Mouse (Mus musculus): Measurements from ENCODE around the gene Uvrag.

The Uvrag gene

DNA sequence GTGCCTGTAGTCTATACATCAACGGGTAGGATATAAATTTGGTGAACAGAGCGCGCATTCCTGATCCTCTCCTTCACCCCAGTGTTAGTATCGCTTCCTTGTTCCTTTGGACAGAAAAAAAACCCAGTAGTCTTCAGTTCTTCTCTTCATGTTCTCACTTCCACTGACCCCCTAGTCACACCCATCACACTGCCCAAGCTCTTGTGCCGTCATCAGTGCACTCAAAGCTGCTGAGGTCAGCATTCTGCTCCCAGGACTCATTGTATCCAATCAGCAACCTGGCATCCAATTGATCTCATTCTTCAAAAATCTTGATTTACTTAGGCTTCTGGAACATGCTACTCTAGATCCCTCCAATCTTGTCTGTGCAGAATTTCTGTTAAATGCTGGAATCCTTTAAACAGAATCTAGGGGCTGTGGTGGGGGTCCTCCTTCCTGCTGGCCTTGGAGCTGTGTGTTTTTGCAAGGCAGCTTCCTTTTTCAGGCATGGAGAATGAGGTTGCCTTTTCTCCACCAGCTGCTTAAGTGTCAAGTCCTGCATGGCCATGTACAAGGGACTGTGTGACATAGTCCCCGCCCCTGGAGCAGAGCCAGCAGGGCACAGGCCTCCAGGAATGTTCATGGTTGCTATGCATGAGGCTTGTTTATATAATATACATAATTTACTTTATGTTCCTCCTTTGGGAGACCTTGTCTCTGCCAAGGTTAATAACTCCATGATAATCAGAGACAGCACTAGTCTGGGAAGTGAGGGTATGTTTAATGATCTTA, 88.3 kb downstream of the Uvrag start:
- no peak for DNase-seq

DNA sequence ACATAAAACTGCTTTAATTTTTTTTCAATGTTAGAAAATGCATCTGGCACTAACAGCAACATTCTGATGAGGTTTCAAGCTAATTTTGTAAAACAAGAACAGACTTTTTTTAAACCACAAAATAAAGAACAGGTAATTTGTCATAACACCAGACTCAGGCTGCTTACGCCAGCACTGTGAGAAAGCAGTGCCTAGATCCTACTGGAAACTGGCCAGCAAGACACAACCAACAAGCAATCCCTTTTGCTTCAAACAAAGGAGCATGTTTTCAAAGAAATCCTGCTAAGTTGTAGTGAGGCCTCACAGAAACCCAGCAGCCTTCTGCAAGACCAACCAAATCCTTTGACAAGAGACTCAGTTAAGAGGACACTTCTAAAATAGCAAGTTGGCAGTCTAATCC, 90.1 kb downstream of the Uvrag start:
- DNase-seq: no peak

DNA sequence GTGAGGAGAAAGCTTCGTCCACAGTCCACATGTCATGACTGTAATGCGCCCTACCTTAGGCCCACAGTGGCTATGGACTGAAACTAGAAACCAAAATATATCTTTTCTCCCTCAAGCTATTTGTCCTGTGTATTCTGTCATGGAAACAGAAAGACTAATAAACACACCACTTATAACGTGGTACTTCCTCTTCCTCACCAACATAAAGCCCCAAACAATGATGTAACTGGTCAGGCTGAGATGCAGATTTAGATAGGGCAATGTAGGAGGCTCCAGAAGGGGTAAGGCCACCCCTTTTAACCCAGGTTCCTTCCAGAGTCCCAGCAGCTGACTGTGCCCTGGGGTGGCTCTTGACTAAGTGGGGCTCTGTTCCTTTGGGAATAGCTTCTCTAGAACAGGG, 91.0 kb downstream of the Uvrag start:
- DNase-seq: no peak

DNA sequence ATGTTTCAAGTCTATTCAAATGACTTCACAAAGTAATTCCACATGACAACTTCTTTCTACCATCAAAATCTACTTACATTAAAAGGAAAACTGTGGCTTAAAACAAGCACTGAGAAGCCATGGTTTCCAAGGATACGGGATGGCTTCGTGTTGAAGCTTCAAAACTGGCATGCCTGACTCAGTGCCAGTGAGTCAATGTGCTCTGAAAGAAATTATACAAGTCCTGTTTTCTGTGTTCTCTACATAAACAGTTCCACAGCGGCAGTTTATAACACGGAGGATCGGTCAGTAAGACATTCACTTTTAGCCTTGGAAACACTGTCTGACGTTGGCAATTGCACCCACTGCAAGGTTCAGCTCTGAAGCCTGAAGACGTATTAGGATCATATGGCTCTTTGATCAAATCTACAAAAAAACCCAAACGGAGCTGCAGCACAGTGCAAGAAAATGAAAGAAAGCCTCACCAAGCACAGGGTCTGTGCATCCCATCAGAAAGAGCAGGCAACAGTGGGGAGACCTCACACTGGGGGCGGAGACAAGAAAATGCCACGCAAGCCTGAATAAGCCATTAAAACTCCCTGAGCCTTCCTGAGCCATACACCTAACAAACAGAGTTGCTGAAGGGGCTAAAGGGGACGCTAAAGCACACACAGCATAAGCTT, 94.3 kb downstream of the Uvrag start:
- no peak for DNase-seq

DNA sequence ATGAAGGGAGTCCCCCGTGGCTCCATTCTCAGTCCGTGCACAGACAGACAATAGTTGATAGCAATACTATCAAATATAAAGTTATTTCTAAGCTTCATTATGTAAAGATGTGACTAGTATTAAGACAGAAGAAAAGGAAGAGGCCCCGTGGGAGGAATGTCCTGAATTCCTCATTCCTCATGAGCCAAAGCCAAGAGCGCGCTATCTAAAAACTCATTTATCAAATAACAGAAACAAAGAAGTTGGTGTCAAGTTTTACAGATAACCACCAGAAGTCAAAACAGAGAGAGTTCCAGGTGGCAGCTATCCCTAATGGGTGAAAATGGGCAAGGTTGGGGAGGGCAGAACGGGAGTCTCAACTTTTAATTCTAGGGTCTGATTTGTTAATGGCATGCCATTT, 95.4 kb downstream of the Uvrag start:
- DNase-seq: no peak

DNA sequence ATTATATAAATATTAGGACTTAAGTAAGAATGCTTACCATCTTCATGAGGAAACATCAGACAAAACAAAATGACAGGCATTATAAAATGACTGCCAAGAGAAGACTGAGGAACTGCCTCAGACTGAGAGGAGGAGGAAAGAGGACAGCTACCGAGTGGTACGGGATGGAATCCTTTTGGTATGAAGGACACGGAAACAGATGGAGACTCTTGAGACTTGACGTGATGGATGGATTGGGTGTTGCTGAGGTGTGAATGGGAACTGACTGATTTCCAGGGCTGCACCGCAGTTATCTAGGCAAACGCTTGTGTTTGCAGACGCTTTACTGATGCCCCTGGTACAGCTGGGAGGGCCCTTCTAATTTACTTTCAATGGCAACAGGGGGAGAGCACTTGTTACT, 97.0 kb downstream of the Uvrag start:
- DNase-seq: no peak

DNA sequence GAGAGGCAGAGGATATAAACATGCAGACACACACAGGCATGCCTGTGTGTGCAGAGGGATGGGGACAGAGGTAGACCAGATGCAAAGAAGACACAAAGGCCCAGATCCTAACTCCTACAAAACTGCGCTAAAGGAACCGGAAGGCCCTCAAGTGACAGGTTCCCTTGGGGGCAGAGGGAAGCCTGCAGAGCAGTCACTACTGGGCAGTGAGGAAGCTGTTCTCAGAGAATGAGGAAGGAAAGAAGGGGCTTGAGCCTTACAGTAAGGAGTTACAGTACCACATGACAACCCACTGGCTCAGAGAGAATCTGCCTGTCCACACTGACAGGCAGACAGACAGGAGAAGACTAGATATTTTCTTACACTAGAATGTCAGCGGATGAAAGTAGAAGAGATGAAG, 97.6 kb downstream of the Uvrag start:
- no peak for DNase-seq

DNA sequence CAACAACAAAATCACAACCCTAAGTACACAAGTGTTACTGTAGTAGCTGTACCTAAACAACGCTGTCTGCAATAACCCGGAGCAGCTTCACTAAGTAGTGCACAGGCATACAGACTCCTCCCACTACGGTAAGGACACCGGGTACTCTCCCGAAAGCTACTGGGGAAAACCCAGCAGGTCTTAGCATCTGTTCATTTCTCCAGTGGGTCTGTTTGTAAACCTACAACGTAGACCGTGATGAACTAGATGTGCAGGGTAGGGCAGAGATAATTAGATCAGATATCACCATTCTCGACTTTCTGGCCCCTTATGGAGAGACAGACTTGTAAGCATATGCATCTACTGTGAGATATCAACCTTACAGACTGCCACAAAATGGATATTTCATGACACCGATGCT, 99.1 kb downstream of the Uvrag start:
- no peak for DNase-seq

DNA sequence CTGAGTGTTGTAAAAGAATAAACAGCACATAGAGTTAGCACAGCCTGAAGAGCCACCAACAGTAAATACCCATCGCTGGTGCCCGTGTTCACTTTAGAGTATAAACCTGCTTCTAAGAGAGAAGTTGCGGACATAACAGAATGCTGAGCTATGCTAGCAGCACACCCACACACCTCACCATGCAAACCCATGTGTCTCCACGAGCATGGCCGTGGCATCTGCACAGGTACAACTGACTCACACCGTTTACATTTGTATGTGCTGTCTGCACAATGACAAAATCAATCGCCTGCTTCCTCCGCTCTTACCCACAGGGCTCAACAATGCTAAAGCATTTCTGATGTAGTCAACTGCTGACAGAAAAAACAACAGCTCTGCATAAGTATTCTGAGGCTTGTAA, 101.0 kb downstream of the Uvrag start:
- DNase-seq: no peak

DNA sequence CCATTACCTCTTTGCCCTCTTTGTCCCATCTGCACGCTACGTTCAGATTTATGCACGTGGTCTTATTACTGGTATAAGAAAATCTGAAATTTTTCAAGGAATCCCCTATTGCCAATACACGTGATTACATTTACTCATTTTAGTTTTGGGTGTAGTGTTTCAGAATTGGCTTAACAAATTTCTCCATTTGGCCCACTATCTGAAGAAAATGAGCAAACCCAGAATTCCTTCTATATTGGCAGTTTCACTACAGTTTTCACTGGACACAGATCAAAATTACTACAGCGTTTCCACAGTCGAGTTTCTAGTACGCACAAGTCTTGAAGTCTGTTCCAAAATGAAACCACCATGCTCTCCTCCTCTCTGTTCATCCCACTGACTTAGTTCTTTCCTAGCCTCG, 104.7 kb downstream of the Uvrag start:
- no peak for DNase-seq

DNA sequence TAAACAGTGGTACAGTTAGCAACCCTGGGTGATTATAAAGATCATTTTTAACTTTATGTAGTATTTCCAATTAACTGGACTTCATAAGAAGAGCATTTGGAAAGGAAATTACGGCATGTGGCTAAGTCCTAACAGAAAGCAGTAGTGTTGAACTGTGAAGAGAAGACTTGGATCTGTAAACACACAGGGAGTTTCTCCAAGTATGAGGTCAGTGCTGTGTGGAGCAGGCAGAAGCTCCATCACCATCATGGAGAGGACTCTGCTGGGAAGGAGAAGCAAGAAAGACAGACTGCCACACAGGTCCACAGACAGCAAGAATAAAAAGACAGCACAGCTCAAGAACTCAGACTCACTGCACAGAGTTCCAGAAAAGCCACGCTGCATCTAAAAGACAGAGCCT, 106.0 kb downstream of the Uvrag start:
- DNase-seq: no peak

DNA sequence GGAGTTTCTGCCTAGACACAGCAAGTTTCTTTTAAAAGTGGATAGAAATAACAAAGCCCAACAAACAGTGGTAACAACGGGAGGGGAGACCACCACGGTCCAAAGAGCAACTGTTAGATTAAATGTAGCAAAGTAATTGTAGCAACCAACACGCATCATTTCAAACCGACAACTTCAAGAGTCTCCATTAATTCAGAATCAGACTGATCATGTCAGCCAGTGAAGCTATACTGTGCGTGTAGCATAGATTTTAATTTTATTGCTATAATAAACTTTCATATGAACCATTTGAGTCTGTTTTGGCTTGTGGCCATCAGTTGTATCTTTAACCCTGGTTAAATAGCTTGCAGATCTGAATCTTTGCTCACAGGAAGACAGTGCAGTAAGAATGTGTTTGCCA, 107.1 kb downstream of the Uvrag start:
- DNase-seq: no peak

DNA sequence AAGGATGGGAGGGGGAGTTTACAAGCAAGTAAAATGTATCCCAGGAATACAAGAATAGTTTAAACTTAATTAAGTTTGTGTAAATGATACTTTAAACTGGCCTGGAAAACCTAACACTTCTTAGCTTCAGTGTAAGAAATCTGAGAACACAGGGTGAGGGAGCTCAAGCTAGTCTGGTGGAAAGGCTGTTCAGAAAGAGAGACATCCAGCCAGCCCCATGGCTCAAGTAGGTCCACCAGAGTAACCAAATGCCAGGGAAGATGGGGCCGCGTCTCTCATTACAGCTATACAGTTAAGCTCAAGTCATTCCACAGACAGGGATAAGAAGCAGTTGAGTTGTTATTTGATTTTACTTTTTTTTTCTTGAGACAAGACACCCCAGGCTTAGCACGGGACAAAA, 107.6 kb downstream of the Uvrag start:
- DNase-seq: no peak

DNA sequence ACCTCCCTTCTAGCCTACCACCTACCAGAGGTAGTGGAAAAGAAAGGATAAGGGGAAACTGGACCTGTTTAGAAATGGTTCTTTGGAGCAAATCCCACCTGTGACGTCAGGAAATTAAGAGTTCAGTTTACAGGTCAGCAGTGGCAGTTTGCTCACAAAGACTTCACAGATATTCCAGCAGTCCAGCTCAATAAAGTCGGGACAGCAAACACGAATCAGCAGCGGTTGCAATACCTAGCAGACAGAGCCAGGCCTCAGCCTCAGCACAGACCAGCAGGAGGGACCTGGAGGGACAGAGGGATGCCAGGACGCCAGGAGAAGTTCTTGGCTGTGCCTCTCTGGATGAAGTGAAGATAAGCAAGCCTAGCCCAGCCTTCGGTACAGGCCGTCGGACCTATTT, 108.9 kb downstream of the Uvrag start:
- DNase-seq: no peak

DNA sequence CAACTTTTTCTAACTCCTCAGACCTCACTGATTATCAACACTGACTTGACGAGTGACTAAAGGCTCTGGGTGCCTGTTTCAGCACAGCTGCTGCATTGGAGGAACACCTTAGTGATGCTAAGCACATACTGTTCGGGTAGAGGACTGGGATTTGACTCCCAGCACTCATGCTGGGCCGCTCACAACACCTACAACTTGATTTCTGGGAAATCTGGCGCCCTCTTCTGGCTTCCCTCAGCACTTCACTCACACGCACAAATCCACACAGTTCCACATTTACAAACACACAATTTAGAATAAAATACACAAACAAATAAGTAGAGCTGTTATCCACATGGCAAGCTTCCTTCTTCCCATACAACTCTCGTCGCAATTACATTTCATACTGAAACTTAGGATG, 112.8 kb downstream of the Uvrag start:
- DNase-seq: no peak

DNA sequence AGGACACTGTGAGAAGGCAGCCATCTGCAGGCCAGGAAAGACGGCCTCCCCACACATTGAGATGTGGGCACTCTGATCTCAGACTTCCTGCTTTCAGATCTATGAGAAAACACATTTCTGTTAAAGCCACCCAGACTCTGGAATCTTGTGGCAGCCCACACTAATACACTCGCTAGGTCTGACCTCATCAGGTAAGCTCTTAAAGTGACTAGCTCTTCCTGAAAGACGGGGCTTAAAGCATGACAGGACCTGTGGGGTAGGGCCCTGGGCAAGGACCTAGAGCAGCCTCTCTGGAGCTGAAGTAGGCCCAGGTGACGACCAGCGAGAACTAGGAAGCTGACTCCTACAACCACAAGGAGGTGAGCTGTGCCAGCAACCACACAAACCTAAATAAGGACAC, 113.8 kb downstream of the Uvrag start:
- DNase-seq: no peak

DNA sequence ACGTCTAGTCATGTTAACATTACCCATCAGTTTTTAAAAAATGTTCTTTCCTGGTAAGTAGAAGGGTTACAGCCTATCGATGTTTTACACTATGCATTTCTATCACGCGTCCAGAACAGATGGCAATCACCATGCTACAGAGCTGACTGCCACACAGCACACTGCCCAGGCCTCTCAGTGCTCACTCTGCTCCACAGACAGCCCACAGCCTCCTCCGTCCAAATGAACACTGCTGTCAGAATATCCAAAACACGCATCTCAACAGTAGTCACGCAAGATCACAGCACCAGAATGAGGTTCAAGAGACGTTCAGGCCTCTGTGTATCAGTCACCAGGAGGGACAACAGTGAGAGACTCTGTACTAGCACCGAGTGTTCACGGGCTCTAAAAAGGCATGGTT, 115.0 kb downstream of the Uvrag start:
- no peak for DNase-seq

DNA sequence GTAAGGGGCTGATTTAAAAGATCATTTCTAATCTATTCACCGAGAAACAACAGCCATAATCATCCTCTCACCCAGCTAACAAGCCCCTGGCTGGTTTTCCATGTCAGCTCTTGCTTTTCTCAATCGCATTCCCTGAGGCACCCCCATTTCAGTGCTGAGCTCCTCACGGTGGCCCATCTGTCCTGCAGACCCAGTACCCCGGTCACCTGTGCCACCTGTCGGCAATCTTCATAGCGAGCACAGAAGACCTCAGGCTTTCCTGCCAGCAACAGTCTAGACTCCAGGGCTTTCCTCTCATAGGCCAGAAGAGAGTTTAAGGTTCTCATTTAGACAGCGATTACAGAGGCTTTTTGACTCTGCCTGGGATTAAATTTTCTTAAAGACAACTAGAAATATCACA, 115.7 kb downstream of the Uvrag start:
- DNase-seq: no peak

DNA sequence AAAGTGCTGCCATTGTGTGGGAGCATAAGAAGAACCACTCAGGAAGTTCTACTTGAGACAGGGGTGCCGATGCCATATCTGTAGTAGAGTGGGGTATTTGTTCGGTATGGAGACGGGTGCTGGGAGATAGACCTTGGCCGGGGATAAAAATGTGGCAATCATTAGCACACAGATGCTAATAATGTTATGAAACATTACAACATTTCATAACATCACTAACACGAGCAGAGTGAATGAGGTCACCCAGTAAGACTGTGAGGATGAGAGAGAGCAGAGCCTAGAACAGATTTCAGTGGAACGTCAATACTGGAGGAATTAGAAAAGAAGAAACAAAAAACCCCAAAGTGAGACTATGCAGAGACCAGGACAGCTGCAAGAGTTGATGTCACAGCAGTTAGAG, 116.2 kb downstream of the Uvrag start:
- no peak for DNase-seq

DNA sequence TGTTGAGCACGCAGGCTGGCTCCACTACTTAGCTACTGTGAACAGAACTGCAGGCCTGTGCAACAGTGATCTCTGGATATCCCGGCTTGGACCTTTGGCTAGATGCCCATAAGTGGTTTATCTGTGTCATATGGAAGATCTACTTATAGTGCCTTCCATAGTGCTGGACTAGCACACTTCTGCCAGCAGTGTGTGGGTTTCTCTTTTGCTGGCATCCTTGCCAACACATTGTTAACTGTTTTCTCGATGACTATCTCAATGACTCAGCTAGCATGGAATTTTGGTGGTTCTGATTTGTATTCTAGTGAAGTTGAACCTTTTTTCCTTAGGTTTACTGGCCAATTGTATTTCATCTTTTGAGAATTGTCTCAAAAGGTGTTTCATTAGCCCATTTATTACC, 117.0 kb downstream of the Uvrag start:
- DNase-seq: no peak

DNA sequence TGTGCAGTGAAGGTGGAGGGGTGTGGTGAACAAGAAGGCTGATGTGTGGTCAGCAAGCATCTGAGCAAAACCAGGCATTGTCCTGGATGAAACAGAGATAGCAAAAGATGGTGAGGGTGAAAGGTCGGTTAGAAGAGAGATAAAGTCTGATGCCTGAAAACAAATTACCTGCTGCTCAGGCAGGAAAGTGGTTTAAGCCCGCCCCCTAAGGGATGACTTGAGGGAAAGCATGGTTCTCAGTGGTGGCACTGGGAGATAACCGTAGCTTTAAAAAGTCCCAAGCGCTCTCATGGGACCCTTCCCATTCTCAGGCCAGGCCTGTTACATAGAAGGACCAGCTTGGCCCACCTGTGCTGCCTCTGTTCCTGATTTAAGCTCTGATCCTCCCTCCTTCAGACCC, 119.7 kb downstream of the Uvrag start:
- no peak for DNase-seq

DNA sequence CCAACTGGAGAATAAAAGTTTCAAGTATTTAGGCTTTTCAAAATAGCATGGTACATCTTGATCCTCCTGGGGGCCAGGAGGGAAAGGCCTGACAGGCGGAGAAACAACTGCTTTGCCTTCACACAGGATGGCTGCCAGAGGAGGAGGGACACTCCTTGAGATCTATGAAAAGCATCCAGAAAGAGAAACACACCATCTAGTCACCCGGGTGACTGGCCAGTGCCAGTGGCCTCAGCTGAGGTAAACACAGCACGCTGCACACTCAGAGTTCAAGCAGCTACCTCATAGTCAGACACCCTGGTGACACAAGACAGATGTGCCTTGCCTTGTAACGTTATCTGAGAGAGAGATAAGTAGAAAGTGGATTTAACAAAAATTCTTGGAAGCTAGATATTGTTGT, 120.6 kb downstream of the Uvrag start:
- no peak for DNase-seq

DNA sequence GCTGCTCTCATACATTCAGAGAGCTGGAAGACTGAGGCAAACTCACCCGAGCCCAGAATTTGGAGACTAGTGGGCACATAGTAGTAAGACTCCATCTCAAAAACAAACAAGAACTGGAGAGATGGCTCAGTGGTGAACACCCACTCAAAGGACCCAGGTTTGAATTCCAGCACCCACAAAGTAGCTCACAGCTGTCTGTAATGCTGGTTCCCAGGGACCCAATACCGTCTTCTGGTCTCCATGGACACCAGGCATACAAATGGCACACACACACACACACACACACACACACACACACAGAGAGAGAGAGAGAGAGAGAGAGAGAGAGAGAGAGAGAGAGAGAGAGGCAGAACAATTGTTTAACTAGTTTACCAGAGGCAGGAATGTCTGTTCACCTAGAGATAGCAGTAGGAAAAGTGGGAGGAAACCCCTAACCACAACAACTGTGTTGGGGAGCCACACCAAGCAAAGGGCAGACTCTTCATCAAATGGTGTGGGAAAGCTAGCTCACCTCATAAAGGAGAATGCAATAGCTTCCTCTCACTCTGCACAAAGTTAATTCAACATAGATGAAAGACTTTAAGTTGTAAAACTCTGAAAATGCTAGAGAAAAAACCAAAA, 123.6 kb downstream of the Uvrag start:
- no peak for DNase-seq

DNA sequence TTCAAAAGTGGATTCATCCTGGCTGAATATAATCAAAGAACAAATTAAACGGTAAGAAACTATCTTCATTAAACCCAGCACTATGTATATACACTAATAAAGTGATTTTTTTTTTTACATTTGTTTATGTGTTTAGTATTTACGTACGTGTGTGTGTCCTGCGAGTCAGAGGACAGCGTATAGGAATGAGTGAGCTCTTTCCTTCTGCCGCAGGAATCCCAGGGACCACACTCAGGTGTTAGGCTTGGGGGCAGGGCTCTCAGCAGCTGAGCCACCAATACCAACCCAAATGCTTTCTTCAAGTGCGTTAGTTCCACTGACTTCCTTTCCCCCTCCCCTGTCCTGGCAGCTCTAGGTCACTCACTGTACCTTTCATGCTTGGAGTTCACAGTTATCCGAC, 125.0 kb downstream of the Uvrag start:
- no peak for DNase-seq

DNA sequence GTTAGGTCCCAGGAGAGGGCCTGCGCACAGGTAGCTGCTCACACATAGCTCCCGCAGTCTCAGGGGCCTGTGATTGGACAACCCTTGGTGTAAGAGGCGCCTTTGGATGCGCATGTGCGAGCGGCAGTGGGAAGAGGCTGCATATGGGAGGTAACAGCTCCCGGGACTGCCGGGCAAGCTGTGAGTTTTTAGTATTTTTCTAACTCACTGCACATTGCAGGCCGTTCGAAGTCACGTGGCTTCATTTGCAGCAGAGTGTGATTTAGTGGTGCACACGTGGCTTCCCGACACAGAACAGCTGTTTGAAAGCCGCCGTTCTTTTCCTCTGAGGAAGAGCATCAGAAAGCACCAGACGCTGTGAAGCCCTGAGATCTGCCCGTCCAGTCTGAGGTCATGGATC, 125.5 kb downstream of the Uvrag start:
- peak; percentile 24 for DNase-seq
